Mouse (Mus musculus) heart, embryonic 14.5 days (tissue): ENCODE results near the gene Bckdhb. TPM values are rescaled to one million over a fixed set of nuclear protein-coding genes. Genes with fewer than 3 reads are reported as not detected.
A peak's percentile ranks its signal among the peaks of the same experiment; 100 is the strongest.
"Not testable (repeated sequence)": the region's sequence is repeated elsewhere in the genome, so short reads cannot be mapped to it uniquely, and the experiment has no call there.

Source experiments
- ATAC-seq: fragments of 200-750 bp; cut with Nextera tagmentation; 2 replicates; pipeline ENCODE4 v1.8.0; 2017; ENCODE audit warnings: low read depth, moderate TSS enrichment; ENCODE audit not compliant: insufficient number of reproducible peaks, insufficient read depth, low FRiP score
- H3K27ac ChIP-seq, 2 experiments: fragments of 200-500 bp in 1 of 2; fragments of 300-500 bp in 1 of 2; sonication (generic) in 1 of 2; replicated peaks in 1 of 2; 2 replicates each; pipeline ENCODE4 v1.5.1; 2012 to 2014; ENCODE audit warnings: low read depth in 2 of 2, low read length in 2 of 2, control low read depth in 1 of 2, mild to moderate bottlenecking in 1 of 2, mixed read lengths in 1 of 2; ENCODE audit not compliant: control insufficient read depth in 1 of 2, insufficient read depth in 1 of 2
- H3K27me3 ChIP-seq: fragments of 300-500 bp; sonication (generic); 2 replicates; pipeline ENCODE4 v1.6.1; 2014; ENCODE audit warnings: mild to moderate bottlenecking, low read length, control low read depth; ENCODE audit not compliant: control insufficient read depth, insufficient read depth
- H3K36me3 ChIP-seq: fragments of 300-500 bp; sonication (generic); 2 replicates; pipeline ENCODE4 v1.6.1; 2014; ENCODE audit warnings: mild to moderate bottlenecking, control low read depth, low read length, mixed read lengths; ENCODE audit not compliant: control insufficient read depth, insufficient read depth
- H3K4me1 ChIP-seq, 2 experiments: fragments of 200-500 bp in 1 of 2; fragments of 300-500 bp in 1 of 2; sonication (generic) in 1 of 2; 2 replicates each; pipeline ENCODE4 v1.6.1; 2012 to 2014; ENCODE audit warnings: low read length in 2 of 2, control low read depth in 1 of 2, mixed read lengths in 1 of 2; ENCODE audit not compliant: control insufficient read depth in 2 of 2, insufficient read depth in 2 of 2
- H3K4me2 ChIP-seq: fragments of 300-500 bp; sonication (generic); 2 replicates; pipeline ENCODE4 v1.6.1; 2014; ENCODE audit warnings: mild to moderate bottlenecking, low read length
- H3K4me3 ChIP-seq, 2 experiments: fragments of 200-500 bp in 1 of 2; fragments of 300-500 bp in 1 of 2; sonication (generic) in 1 of 2; 2 replicates each; pipeline ENCODE4 v1.5.1; 2012 to 2014; ENCODE audit warnings: low read length in 2 of 2, mild to moderate bottlenecking in 2 of 2, control low read depth in 1 of 2, low read depth in 1 of 2, moderate library complexity in 1 of 2; ENCODE audit not compliant: control insufficient read depth in 1 of 2, insufficient read depth in 1 of 2
- H3K9ac ChIP-seq: fragments of 300-500 bp; sonication (generic); 2 replicates; pipeline ENCODE4 v1.6.1; 2014; ENCODE audit warnings: mild to moderate bottlenecking, low read length
- H3K9me3 ChIP-seq: fragments of 300-500 bp; sonication (generic); 2 replicates; pipeline ENCODE4 v1.6.1; 2016; ENCODE audit warnings: low read length, control low read depth; ENCODE audit not compliant: control insufficient read depth
- WGBS: fragments of 180-500 bp; shearing (Covaris S2); extraction: QIAGEN DNeasy Blood & Tissue Kit; methylation state at CpG from one replicate; pipeline ENCODE4 v1.1.7; 2014; 5-methylcytosine and 5-hydroxymethylcytosine counted together
- polyA plus RNA-seq: library from polyadenylated mRNA; unstranded; fragments of >200 nt; fragmentation: Nextera tagmentation; extraction: Ambion mirVana; gene quantifications from 2 replicates; pipeline ENCODE4 v1.2.1, GENCODE M21; 2014

Gene Bckdhb
- polyA plus RNA-seq, 1 experiment from 2014 or later: 56.4 TPM

DNA sequence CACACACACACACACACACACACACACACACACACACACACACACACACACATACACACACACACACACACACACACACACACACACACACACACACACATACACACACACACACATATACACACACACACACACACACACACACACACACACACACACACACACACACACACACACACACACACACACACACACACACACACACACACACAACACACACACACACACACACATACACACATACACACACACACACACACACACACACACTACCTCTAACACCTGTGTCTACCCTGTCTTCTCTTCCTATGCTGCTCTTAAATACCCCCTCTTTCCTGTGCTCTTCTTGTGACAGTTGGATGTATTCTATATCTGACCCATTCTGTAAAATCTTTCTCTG, 14.6 kb downstream of the Bckdhb start:
- not testable (repeated sequence) for ATAC-seq, H3K4me1 ChIP-seq, H3K36me3 ChIP-seq, H3K4me3 ChIP-seq, H3K27me3 ChIP-seq, H3K9ac ChIP-seq, H3K27ac ChIP-seq, H3K4me2 ChIP-seq, H3K9me3 ChIP-seq

DNA sequence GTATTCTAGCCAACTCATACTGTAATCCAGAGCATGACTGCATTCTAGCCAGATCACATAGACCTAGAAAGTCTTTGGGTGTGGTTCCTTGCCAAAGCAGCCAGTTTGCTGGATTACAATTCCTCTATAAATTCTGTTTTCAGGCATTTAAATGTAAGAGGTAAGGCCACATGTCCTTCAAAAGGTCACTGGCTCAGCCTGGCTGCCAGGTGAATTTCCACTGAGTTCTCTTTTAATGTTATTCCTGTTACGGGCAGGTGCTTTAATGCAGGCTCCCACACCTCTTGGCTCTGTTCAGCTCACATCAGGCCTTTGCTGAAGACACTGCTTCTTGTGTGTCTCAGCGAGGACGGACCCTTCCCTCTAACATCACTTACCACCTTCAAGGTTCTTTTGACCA, 15.1 kb downstream of the Bckdhb start:
- H3K4me2 ChIP-seq: no peak overlapping the region
- no peaks in the 10 kb centered on the region for H3K36me3 ChIP-seq
- H3K9me3 ChIP-seq: 0 out of 2 replicates have a peak, but pooled peaks cover 7% of the 10 kb centered on the region
- H3K27me3 ChIP-seq: no peaks in the 10 kb centered on the region
- H3K4me1 ChIP-seq: no peaks in the 10 kb centered on the region
- H3K4me3 ChIP-seq: no peak overlapping the region
- no peak for ATAC-seq
- H3K27ac ChIP-seq: no peak overlapping the region
- WGBS: 97% methylated on average over 3 of the region's 3 CpGs
- no peak overlapping the region for H3K9ac ChIP-seq

DNA sequence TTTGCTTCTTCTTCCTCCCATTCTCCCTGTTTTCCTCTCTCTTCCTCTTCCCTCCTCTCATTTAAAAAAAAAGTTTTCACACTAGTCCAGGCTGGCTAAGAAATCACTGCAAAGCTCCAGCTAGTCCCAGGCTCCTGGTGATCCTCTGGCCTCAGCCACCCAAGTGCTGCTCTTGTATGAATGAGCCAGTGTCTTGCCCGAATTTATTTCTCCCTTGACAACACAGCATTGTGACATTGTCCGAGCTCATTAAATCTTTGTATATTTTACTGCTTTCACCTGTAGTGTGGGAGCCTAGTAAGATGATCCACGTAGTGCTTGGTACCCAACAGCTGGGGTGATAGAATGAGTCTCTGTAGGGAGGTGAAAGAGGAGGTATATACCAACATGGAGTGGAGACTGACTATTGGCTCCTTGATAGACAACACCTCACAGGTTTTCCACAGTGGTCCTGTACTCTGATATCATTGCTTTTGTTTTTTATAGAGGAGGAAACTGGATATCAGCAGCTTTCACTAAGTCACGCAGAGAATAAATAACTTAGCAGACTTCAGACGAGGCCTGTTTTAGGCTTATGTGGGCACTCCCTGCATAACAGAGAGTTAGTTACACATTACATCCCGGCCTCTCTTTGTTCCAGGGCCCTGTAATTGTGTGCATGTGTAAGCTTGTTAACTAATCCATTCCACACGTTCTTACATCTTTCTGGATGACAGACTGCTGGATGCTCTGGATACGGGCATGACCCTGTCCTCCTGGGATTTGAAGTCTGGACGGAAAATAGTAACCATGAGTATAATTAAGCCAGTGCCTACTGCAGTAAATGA, 15.8 kb downstream of the Bckdhb start:
- Histone ChIP-seq H3K4me1 (no peaks in the 10 kb centered on the region), H3K27me3 (no peaks in the 10 kb centered on the region), H3K27ac (no peak overlapping the region), H3K36me3 (no peaks in the 10 kb centered on the region), H3K9me3 (0 out of 2 replicates have a peak, but pooled peaks cover 7% of the 10 kb centered on the region), H3K4me2 (no peak overlapping the region), H3K4me3 (no peak overlapping the region), H3K9ac (no peak overlapping the region)
- ATAC-seq: no peak
- 85% methylated on average over 9 of the region's 9 CpGs for WGBS

DNA sequence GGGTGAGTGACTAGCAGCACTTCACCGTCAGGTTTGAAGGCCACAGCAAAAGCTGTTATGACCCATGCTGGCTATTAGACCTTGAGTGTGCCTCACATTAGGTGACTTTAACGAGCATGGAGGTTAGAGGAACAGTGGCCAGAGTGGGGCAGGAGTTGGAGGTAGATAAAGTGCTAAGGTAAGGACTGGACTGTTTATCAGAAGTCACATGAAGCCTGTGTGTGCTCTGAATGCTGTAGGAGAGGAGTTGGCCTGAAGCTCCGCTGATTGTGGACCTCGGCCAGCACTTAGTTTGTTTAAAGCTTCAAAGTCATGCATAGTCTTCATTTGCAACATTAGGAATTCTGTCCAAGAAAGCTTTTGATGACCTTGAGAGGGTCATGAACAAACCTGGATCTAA, 26.4 kb downstream of the Bckdhb start:
- 0 out of 2 replicates have a peak, but pooled peaks cover 4% of the 10 kb centered on the region for H3K36me3 ChIP-seq
- H3K4me3 ChIP-seq: no peak overlapping the region
- WGBS: 67% methylated on average over 4 of the region's 4 CpGs
- no peaks in the 10 kb centered on the region for H3K27me3 ChIP-seq
- ATAC-seq: no peak
- H3K4me2 ChIP-seq: no peak overlapping the region
- H3K9me3 ChIP-seq: no peaks in the 10 kb centered on the region
- no peak overlapping the region for H3K27ac ChIP-seq
- no peak overlapping the region for H3K9ac ChIP-seq
- H3K4me1 ChIP-seq: no peaks in the 10 kb centered on the region

DNA sequence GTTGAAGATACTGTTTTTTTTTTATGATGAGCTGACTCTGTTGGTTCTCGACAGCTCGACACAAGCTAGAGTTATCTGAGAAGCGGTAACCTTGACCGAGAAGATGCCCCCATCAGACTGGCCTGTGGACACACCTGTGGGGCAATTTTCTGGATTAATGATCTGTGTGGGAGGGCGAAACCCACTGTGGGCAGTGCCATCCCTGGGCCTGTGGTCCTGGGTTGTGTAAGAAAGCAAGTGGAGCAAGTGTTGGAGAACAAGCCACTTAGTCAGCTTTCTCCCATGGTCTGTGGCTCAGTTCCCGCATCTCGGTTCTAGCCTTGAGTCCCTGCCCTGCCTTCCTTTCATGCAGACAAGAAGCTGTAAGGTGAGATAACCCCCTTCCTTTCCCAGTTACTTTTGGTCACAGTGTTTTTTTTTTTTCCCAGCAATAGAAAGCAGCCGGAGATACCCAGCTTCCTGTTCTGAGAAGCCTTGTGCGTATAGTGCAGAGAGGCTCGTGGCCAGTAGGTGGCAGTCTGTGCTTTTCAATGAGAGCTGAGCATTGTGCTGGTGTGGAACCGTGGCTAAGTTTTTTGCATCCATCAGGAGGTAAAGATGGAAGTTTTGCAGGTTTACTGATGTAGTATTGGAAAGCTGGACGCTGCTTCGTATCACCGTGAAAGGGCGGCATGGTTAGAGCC, 31.8 kb downstream of the Bckdhb start:
- peak; percentile 35; the same call in 1 of the 2 replicates for ATAC-seq
- 48% methylated on average over 15 of the region's 15 CpGs for WGBS
- H3K4me2 ChIP-seq: no peak overlapping the region

DNA sequence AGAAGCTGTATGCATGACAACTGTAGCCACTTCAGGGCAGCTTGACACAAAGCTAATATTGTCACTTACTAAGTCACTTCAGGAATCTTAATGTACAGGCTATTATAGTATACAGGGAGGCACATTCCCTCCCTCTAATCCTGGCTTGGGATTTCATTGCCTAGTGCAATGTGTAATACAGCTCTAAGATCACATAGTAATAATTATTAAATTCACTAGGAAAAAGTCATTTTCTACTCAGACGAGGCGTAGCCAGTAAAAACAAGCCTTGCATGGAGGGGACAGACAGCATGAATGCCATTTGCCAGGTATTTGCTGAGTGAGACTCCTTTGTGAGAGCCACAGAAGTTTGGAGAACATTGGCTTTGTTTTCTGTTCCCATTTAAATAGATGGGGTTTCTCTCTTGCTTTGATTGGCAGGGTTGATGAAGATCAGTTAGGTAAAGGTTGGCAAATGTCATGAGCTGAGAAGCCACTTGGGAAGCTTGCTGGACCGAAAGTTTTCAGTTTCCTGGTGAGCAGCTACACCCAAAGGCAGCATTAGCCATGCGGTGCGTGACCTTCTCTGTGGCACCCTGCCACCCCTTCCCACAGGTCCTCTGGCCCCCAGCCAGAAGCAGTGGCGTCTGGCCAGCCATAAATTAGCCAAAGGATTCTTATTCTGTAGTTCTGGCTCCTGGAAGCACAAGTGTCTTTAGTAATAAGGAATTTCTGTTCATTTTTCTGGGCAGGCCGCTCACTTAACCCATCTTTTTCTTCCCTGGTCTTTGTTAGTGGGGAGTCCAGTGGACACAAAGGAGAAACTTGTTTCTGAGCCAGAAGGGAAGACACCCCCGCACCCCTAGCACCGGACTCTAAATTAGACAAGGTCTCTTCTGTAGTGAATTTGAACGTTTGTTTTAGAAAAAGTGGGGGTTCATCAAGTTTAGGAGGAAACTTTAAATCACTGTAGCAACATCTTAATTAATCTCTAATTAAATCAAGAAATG, 37.4 kb downstream of the Bckdhb start:
- Histone ChIP-seq H3K9me3 (no peaks in the 10 kb centered on the region), H3K27me3 (no peaks in the 10 kb centered on the region), H3K4me1 (peaks cover 7 to 21% of the 10 kb centered on the region in 2 experiments), H3K27ac (peak overlapping the region in 1 of 2 experiments; percentile 24; a peak in 1 of 4 replicates), H3K9ac (no peak overlapping the region), H3K4me2 (no peak overlapping the region), H3K36me3 (no peaks in the 10 kb centered on the region), H3K4me3 (no peak overlapping the region)
- 66% methylated on average over 10 of the region's 10 CpGs for WGBS
- no peak for ATAC-seq

More for the DNA sequence above, 31.8 kb downstream of the Bckdhb start:
- Histone ChIP-seq H3K4me3 (no peak overlapping the region), H3K9me3 (no peaks in the 10 kb centered on the region), H3K36me3 (0 out of 2 replicates have a peak, but pooled peaks cover 4% of the 10 kb centered on the region), H3K9ac (no peak overlapping the region), H3K4me1 (no peaks in the 10 kb centered on the region), H3K27ac (no peak overlapping the region), H3K27me3 (no peaks in the 10 kb centered on the region)

DNA sequence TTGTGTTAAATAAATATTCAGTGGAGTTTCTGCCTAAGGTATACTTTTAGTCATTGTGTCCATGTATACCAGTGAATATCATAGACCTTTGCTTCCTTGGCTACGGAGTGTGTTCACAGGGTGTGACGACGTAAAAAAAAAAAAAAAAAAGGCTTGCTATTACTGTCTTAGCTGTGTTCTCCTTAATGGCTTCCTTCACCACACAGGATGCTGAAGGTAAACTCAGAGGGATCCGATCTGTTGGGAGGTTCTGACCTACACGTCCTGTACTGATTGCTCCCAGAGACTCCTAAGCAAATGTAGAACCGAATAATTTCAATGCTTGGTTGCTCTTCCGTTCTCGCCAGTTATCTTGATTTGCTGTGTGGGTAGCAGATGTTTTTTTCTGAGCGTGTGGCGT, 38.4 kb downstream of the Bckdhb start:
- no peak overlapping the region for H3K4me2 ChIP-seq
- H3K4me3 ChIP-seq: no peak overlapping the region
- H3K4me1 ChIP-seq: peaks cover 7 to 21% of the 10 kb centered on the region in 2 experiments
- H3K27ac ChIP-seq: 0 out of 4 replicates have a peak overlapping the region, but pooled peaks of 1 of the 2 experiments have one; percentile 35
- WGBS: 77% methylated on average over 10 of the region's 10 CpGs
- H3K9me3 ChIP-seq: no peaks in the 10 kb centered on the region
- no peaks in the 10 kb centered on the region for H3K27me3 ChIP-seq
- H3K36me3 ChIP-seq: no peaks in the 10 kb centered on the region
- ATAC-seq: no peak
- no peak overlapping the region for H3K9ac ChIP-seq
